Mouse (Mus musculus): ENCODE measurements around the gene Selp. TPM values are rescaled to one million over a fixed set of nuclear protein-coding genes. Genes with fewer than 3 reads are reported as not detected.

Gene Selp
- total and polyA plus RNA-seq, 3 experiments, result not detected

GRCm38 (mm10) chr1:164078323-164078741, 36.7 kb upstream of the Selp start:
- H3K36me3 ChIP-seq (ENCODE audit: control insufficient read depth in 1 of 2, insufficient read depth in 2 of 2, low read length in 2 of 2), result peaks cover 0 to 9% of the 10 kb centered on the region in 2 experiments; a peak in 2 of 4 replicates
- H3K27ac ChIP-seq (ENCODE audit: control insufficient read depth, low read depth, low read length), result no peak overlapping the region
- DNase-seq (ENCODE audit: low read depth, low spot score), result no peak
- H3K9ac ChIP-seq (ENCODE audit: control insufficient read depth, low read depth, low read length, poor library complexity, severe bottlenecking), result no peak overlapping the region
- no peaks in the 10 kb centered on the region for H3K79me2 ChIP-seq (ENCODE audit: control insufficient read depth, insufficient read depth, low read length, poor library complexity)
- H3K9me3 ChIP-seq (replicated peaks; ENCODE audit: insufficient read depth, low read length), result no peaks in the 10 kb centered on the region
- TF ChIP-seq MEF2A (IDR thresholded peaks at IDR 0.05; ENCODE audit: extremely low read depth, insufficient replicate concordance, low read depth, low read length, poor library complexity, severe bottlenecking) (no peak), SIN3A (IDR thresholded peaks at IDR 0.05; ENCODE audit: low read length) (no peak), EP300 (IDR thresholded peaks at IDR 0.05; ENCODE audit: low read depth in 1 of 2, low read length in 2 of 2) (no peak), ZNF384 (IDR thresholded peaks at IDR 0.05; ENCODE audit: low read depth, low read length) (peak; percentile 77), TBP (IDR thresholded peaks at IDR 0.05; ENCODE audit: low read depth, low read length) (no peak), JUND (IDR thresholded peaks at IDR 0.05; ENCODE audit: low read depth, low read length) (no peak), RCOR1 (IDR thresholded peaks at IDR 0.05; ENCODE audit: low read depth, low read length) (no peak), MYC (IDR thresholded peaks at IDR 0.05; ENCODE audit: low read depth, low read length) (no peak), SMC3 (IDR thresholded peaks at IDR 0.05; ENCODE audit: low read depth, low read length) (no peak)
- H3K4me3 ChIP-seq (ENCODE audit: control insufficient read depth in 1 of 2, insufficient read depth in 1 of 2, low read depth in 2 of 2, low read length in 2 of 2), result no peak overlapping the region
- peaks cover 10 to 14% of the 10 kb centered on the region in 2 experiments for H3K4me1 ChIP-seq (ENCODE audit: control insufficient read depth in 1 of 2, insufficient read depth in 2 of 2, low read length in 2 of 2)
- H3K27me3 ChIP-seq (ENCODE audit: control insufficient read depth in 1 of 2, insufficient read depth in 2 of 2, low read length in 2 of 2), result peaks cover 7 to 10% of the 10 kb centered on the region in 2 experiments

DNA sequence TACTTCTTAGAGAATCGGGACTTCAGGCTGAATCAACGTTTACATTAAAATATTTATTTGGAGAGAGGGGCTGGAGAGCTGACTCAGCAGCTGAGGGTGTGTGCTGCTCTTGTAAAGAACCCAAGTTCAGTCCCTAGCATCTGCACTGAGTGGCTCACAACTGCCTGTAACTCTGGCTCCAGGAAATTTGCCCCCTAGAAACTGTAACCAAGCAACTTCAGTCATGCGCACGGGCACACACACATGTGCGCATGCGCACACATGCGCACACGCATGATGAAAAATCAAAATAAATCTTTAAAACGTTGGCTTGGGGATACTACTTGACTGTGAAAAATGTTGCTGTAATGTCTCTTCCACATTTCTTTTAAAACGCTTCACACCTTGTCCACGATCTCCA, 36.0 kb upstream of the Selp start:
- Histone ChIP-seq H3K4me3 (ENCODE audit: control insufficient read depth in 1 of 2, insufficient read depth in 1 of 2, low read depth in 2 of 2, low read length in 2 of 2) (no peak overlapping the region), H3K79me2 (ENCODE audit: control insufficient read depth, insufficient read depth, low read length, poor library complexity) (no peaks in the 10 kb centered on the region), H3K4me1 (ENCODE audit: control insufficient read depth in 1 of 2, insufficient read depth in 2 of 2, low read length in 2 of 2) (peaks cover 3 to 9% of the 10 kb centered on the region in 2 experiments), H3K36me3 (ENCODE audit: control insufficient read depth in 1 of 2, insufficient read depth in 2 of 2, low read length in 2 of 2) (peaks cover 0 to 2% of the 10 kb centered on the region in 2 experiments; a peak in 2 of 4 replicates), H3K9me3 (replicated peaks; ENCODE audit: insufficient read depth, low read length) (no peaks in the 10 kb centered on the region), H3K27me3 (ENCODE audit: control insufficient read depth in 1 of 2, insufficient read depth in 2 of 2, low read length in 2 of 2) (peaks cover 7 to 10% of the 10 kb centered on the region in 2 experiments), H3K27ac (ENCODE audit: control insufficient read depth, low read depth, low read length) (no peak overlapping the region), H3K9ac (ENCODE audit: control insufficient read depth, low read depth, low read length, poor library complexity, severe bottlenecking) (no peak overlapping the region)
- TF ChIP-seq CHD2 (IDR thresholded peaks at IDR 0.05; ENCODE audit: low read length) (no peak), MAX (IDR thresholded peaks at IDR 0.05; ENCODE audit: low read length) (no peak), RAD21 (IDR thresholded peaks at IDR 0.05; ENCODE audit: low read depth, low read length) (no peak), JUND (IDR thresholded peaks at IDR 0.05; ENCODE audit: low read depth, low read length) (no peak), MYC (IDR thresholded peaks at IDR 0.05; ENCODE audit: low read depth, low read length) (no peak), USF2 (IDR thresholded peaks at IDR 0.05; ENCODE audit: borderline replicate concordance in 1 of 2, insufficient read depth in 1 of 2, low read depth in 1 of 2, low read length in 2 of 2) (no peak), NELFE (IDR thresholded peaks at IDR 0.05; ENCODE audit: low read depth, low read length) (no peak), HCFC1 (IDR thresholded peaks at IDR 0.05; ENCODE audit: low read depth, low read length) (no peak), ETS1 (IDR thresholded peaks at IDR 0.05; ENCODE audit: low read depth, low read length) (no peak), RCOR1 (IDR thresholded peaks at IDR 0.05; ENCODE audit: low read depth, low read length) (no peak)
- DNase-seq (ENCODE audit: low read depth, low spot score), result no peak

Measured in MEL (cell line).